Mouse (Mus musculus) ovary, postnatal 10 days (tissue): ENCODE results near the gene Btbd35f8.
"Not testable (repeated sequence)": the region's sequence is repeated elsewhere in the genome, so short reads cannot be mapped to it uniquely, and the experiment has no call there.

Experiments used
- DNase-seq: peaks from one replicate; pipeline ENCODE4 v3.0.0; 2022; ENCODE audit warnings: low spot score

Gene Btbd35f8

GRCm38 (mm10) chrX:34450224-34450623 lies at the start of gene Btbd35f8:
Btbd35f8 (plus strand) TSS chrX:34450524.
- not testable (repeated sequence) for DNase-seq
